Mouse (Mus musculus) gastrocnemius, adult 2 months (tissue): ENCODE results near the gene Gm15319. TPM values are rescaled to one million over a fixed set of nuclear protein-coding genes. Genes with fewer than 3 reads are reported as not detected.
"Not testable (repeated sequence)": the region's sequence is repeated elsewhere in the genome, so short reads cannot be mapped to it uniquely, and the experiment has no call there.

Experiments used
- DNase-seq: peaks from one replicate; pipeline ENCODE4 v3.0.0; 2022
- H3K27ac ChIP-seq: fragments of 200-600 bp; 2 replicates; pipeline ENCODE4 v1.8.1; 2022; ENCODE audit warnings: mild to moderate bottlenecking
- H3K4me3 ChIP-seq: fragments of 200-600 bp; 2 replicates; pipeline ENCODE4 v1.8.1; 2022; ENCODE audit warnings: mild to moderate bottlenecking, moderate library complexity
- CTCF ChIP-seq: fragments of 200-600 bp; IDR thresholded peaks from 2 replicates; pipeline ENCODE4 v1.8.1; 2022; ENCODE audit warnings: antibody characterized with exemption, mild to moderate bottlenecking, moderate library complexity
- intact Hi-C: fragments of 180-260 bp; cut with DNase I; formaldehyde crosslinking; loops from one replicate; pipeline ENCODE4 v1.15.1; 2025
- long read RNA-seq, 2 experiments: library from polyadenylated mRNA; stranded (forward); transcript quantifications; one replicate each; pipeline ENCODE4 v2.0.0; 2021
- total RNA-seq, 2 experiments: library from RNA; stranded (reverse); gene quantifications; 2 replicates each; pipeline ENCODE4 v1.2.3; 2021

Gm15319 gene
- under 1 TPM; 0.20 to 0.31 TPM for total RNA-seq
- long read RNA-seq, experiment 1, result 0 reads
- long read RNA-seq, experiment 2, result 0 reads

GRCm38 (mm10) chr8:20363110-20363509, at the start of gene Gm15319:
Gene Gm15319, minus strand, starts transcription at chr8:20363210.
- DNase-seq, intact Hi-C loops, H3K27ac ChIP-seq, H3K4me3 ChIP-seq: not testable (repeated sequence)

DNA sequence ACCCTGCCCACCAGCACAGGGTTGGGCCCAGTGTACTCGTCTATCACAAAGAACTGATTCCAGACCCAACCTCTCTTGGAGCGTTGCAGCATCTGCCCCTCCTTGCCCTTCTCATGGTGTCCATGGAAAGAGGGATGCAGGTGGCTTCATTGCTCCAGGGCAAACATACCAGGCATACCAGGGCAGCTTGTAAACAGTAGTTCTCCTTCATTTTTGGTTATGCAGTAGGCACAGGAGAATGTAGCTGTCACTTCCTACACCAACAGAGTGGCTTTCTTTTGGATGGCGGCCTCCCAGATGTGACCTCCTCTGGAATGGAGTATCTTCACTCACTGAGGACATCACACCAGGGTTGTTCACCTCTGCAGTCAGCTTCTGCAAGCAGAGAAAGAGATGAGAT, 47.3 kb upstream of the Gm15319 start:
- DNase-seq, H3K27ac ChIP-seq, intact Hi-C loops, H3K4me3 ChIP-seq: not testable (repeated sequence)

DNA sequence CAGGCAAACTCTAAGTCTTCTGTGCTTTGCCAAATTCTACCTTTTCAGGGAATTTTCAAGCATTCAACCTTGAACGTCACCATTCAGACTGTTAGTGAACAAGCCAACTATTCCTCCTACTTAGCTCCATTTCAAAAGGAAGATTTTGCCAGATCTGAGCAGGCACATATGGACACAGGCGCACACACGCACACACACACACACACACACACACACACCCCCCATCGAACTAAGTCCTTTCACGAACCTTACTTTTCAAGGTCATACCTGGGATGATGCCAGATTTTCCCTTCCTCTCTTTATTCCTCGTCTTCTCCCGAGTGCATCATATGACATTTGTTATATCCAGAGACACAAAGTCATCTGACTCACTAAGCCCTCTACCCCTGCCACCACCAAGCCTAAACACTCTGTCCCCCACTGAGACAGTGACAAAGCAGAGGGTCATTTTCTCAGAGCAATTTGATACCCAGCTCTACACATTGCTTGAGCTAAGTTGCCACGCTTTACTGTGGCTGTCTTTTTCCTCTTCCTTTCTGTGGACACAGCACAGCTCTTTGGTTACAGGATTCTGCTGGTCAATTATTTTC, 45.5 kb upstream of the Gm15319 start:
- DNase-seq, result peak; percentile 46
- H3K27ac ChIP-seq, intact Hi-C loops, H3K4me3 ChIP-seq: not testable (repeated sequence)

GRCm38 (mm10) chr8:20389363-20389739, 26.3 kb upstream of the Gm15319 start:
- H3K4me3 ChIP-seq, H3K27ac ChIP-seq, intact Hi-C loops: not testable (repeated sequence)
- peak; percentile 15 for DNase-seq
- peak; percentile 31; the same call in 1 of the 2 replicates for TF ChIP-seq CTCF

DNA sequence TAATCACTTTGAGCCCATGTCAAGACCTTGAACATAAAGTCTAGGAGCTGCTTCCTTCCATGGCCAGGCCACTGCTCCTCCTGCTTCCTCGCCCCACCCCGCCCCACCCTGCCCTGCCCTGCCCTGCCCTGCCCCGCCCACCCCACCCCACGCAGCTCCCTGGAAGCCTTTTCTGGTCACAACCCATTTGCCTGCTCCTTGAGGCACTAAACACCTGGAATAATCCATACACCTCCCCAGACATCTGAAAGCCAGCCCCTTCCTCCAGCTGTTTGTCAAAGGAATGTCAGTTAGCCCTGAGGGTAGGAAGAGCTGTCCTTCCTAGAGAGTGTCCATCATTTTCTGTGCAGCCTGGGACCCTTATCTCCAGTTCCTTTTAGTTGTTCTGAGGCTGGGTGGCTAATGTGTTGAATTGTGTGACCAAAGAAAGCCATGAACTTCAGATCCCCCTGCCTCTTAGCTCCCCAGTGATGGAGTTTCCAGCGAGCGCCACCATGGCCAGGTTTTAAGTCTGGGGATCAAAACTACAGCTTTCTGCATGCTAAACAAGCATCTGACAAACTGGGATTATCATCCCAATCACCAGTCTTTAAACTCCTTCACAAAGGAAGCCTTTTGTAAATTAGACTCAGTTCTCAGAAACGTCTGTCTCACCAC, 25.8 kb upstream of the Gm15319 start:
- TF ChIP-seq CTCF, result peak; percentile 27; the same call in 1 of the 2 replicates
- H3K4me3 ChIP-seq, intact Hi-C loops, H3K27ac ChIP-seq: not testable (repeated sequence)
- DNase-seq, result peak; percentile 42

DNA sequence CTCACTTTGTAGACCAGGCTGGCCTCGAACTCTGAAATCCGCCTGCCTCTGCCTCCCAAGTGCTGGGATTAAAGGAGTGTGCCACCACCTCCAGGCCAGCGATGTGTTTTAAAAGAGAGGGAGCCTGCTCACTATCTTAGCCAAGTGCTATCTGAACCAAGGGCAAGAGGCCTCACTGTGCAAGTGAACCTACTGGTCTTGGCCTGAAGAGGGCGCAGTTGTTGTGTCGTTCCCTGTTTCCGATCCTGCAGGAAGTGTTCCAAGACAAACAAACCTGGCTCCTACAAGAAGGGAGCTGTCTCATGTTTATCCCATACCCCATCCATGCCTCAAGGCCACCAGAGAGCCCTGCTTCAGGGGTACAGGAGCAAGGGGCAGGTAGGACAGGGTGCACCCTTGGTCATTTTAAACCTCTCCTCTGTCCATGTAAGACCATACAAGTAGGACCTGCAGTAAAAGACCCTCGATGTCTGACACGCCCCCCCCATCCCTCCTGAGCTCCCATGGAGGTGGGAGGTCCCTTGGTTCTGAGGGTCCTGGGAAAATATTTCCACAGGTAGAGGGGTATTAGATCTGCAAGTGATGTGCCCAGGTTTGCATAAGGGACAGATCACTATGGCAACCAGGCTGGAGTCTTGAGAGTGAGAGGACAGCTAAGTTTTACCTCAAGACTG, 24.2 kb upstream of the Gm15319 start:
- intact Hi-C loops, H3K4me3 ChIP-seq: not testable (repeated sequence)
- DNase-seq, result peak; percentile 44

DNA sequence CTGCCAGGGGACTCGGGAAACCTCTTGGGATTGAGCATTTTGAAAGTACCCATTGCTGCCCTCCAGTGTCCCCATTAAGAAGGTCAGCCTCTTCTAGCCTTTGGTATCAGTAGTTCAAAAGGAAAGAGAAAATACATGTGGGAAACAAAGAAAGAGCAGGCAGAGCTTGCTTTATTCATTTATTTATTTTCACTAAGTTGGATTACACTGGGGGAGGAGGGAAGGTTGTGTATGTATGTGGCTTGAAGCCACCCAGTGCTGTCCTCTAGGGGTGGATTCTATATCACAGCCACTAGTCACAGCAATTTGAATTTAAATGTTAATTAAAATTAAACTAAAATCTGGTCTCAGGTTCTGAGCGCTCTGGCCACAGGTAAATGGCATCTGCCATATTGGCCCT, 22.0 kb upstream of the Gm15319 start:
- DNase-seq, H3K27ac ChIP-seq, H3K4me3 ChIP-seq, intact Hi-C loops: not testable (repeated sequence)

More for the DNA sequence above, 24.2 kb upstream of the Gm15319 start:
- H3K27ac ChIP-seq, result not testable (repeated sequence)

DNA sequence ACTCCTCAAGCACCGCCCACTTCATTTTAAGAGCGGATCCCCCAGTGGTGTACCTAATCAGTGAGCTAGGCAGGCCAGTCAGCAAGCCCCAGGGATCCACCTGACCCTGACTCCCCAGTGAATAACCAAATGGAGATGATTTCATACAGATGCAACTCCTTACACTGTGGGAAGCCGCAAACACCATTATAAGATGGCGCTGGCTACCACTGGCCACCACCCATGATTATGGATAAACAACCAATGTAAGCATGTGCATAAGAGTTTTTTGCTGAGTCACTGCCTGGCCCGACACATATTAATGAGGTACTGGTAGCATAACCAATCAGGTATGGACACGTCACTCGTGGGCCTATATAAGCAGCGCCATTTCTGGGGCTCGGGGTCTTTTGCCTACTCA, 21.1 kb upstream of the Gm15319 start:
- H3K4me3 ChIP-seq, intact Hi-C loops, H3K27ac ChIP-seq: not testable (repeated sequence)
- DNase-seq, result peak; percentile 21

DNA sequence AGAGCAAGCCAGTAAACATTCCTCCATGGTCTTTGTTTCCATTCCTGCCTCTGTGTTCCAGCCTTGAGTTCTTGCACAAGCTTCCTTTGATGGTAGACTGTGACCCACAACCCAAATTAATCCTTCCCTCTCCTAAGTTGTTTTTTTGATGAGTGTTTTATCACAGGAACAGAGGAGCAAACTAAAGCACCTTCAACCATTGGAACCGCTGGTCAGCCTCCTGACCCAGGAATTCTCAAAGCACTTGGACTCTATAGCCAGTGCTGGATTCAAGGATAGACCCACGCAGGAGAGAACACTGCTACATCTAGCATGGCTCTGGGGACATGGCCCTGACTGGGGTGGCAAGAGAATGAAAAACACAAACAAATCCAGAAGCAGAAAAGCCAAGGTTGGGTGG, 19.1 kb upstream of the Gm15319 start:
- H3K27ac ChIP-seq, H3K4me3 ChIP-seq, intact Hi-C loops, DNase-seq: not testable (repeated sequence)

GRCm38 (mm10) chr8:20381637-20382036, 18.6 kb upstream of the Gm15319 start:
- H3K27ac ChIP-seq, intact Hi-C loops, H3K4me3 ChIP-seq, DNase-seq: not testable (repeated sequence)

DNA sequence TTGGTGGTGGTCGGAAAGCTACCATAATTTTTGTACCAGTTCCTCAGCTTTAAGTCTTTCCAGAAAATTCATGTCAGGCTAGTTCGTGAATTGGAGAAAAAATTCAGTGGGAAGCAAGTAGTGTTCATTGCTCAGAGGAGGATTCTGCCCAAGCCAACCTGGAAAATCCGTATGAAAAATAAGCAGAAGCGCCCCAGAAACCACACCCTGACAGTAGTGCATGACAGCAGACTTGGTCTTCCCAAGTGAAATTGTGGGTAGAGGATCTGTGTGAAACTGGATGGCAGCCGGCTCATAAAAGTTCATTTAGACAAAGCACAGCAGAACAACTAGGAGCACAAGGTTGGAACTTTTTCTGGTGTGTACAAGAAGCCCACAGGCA, 18.2 kb upstream of the Gm15319 start:
- intact Hi-C loops, H3K27ac ChIP-seq, DNase-seq, H3K4me3 ChIP-seq: not testable (repeated sequence)

DNA sequence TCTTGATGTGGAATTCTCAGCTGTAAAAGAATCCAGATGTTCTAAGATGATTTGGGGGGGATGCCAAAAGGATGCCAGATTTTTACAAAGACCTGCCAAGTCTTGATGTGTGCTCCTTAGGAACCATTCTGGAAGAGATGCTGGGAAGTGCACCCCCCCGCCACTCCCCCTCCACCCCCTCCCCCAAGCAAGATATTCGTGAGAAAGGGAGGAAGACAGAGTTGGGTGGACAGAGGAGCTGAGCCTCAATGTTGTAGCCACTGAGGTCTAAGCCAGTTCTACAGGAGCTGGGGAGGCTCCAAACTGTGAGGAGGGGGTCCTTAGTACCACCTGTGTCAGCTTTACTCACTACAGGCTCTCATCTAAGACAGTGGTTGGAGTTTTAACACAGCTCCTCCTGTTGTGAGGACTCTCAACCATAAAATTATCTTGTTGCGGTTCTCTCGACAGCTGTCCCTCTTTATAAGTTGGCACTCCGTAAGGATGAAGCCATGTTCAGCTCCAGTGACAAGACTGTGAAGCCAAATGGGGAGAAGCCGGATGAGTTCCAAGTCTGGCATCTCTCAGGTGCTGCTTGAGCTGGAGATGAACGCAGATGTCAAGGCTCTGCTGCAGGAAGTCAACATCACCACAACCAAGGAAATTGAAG, 17.7 kb upstream of the Gm15319 start:
- H3K27ac ChIP-seq, intact Hi-C loops, H3K4me3 ChIP-seq: not testable (repeated sequence)
- DNase-seq, result peak; percentile 22

GRCm38 (mm10) chr8:20379650-20380436, 16.8 kb upstream of the Gm15319 start:
- H3K4me3 ChIP-seq, H3K27ac ChIP-seq, DNase-seq, intact Hi-C loops: not testable (repeated sequence)

- intact Hi-C loops, H3K27ac ChIP-seq, H3K4me3 ChIP-seq: not testable (repeated sequence)
- DNase-seq, result peak; percentile 38
These were observed 16.0 kb upstream of the Gm15319 start for GRCm38 (mm10) chr8:20378786-20379649.

GRCm38 (mm10) chr8:20378353-20378752, 15.3 kb upstream of the Gm15319 start:
- H3K4me3 ChIP-seq, intact Hi-C loops, H3K27ac ChIP-seq: not testable (repeated sequence)
- peak; percentile 39 for DNase-seq

GRCm38 (mm10) chr8:20375698-20376097, 12.7 kb upstream of the Gm15319 start:
- intact Hi-C loops, H3K4me3 ChIP-seq, DNase-seq, H3K27ac ChIP-seq: not testable (repeated sequence)

DNA sequence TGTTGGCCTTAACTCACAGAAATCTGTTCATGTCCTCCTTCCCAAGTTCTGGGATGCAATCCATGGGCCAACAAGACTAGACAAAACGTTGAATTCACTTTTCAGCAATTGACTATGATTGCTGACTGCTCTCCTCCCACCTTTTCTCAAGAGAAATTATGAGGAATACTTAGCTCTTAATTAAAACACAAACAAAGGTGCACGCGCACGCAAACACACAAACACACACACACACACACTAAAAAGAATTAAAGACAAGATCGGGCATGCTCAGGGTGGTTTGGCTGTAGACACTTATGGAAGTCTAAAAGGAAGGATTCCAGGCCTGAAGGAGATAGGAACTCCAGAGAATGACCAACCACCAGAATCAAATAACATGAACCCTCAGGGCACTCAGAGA, 6.6 kb downstream of the Gm15319 start:
- H3K4me3 ChIP-seq, intact Hi-C loops, H3K27ac ChIP-seq: not testable (repeated sequence)
- peak; percentile 10 for DNase-seq
